Mouse (Mus musculus): Measurements from ENCODE around the gene F3. TPM values are rescaled to one million over a fixed set of nuclear protein-coding genes. Genes with fewer than 3 reads are reported as not detected.

F3 gene
- polyA plus RNA-seq, 1 experiment: 47.3 TPM

GRCm38 (mm10) chr3:121716480-121716879 is 6.9 kb upstream of the F3 start:
- Histone ChIP-seq H3K36me3 (ENCODE audit: control insufficient read depth, insufficient read depth, low read length, poor library complexity, severe bottlenecking) (no peaks in the 10 kb centered on the region), H3K9ac (ENCODE audit: low read depth, poor library complexity, severe bottlenecking) (no peak overlapping the region), H3K27me3 (ENCODE audit: control insufficient read depth, insufficient read depth, low read length, poor library complexity, severe bottlenecking) (no peaks in the 10 kb centered on the region), H3K27ac (ENCODE audit: insufficient read depth, low read length) (no peak overlapping the region), H3K4me3 (ENCODE audit: low read depth, low read length) (no peak overlapping the region), H3K9me3 (replicated peaks; ENCODE audit: control insufficient read depth, insufficient read depth, low read length, poor library complexity, severe bottlenecking) (no peaks in the 10 kb centered on the region), H3K4me1 (ENCODE audit: control insufficient read depth, insufficient read depth, low read length) (no peaks in the 10 kb centered on the region)
- TF ChIP-seq CTCF (IDR thresholded peaks at IDR 0.05; ENCODE audit: low read depth, low read length): no peak
- TF ChIP-seq POLR2A (IDR thresholded peaks at IDR 0.05; ENCODE audit: insufficient read depth, low read length): no peak
- no peak for TF ChIP-seq EP300 (IDR thresholded peaks at IDR 0.05; ENCODE audit: insufficient read depth, low read depth, low read length)

GRCm38 (mm10) chr3:121718679-121719078 is 4.7 kb upstream of the F3 start:
- Histone ChIP-seq H3K27ac (ENCODE audit: insufficient read depth, low read length) (no peak overlapping the region), H3K27me3 (ENCODE audit: control insufficient read depth, insufficient read depth, low read length, poor library complexity, severe bottlenecking) (no peaks in the 10 kb centered on the region; the same call in 1 of the 2 replicates), H3K4me3 (ENCODE audit: low read depth, low read length) (no peak overlapping the region), H3K36me3 (ENCODE audit: control insufficient read depth, insufficient read depth, low read length, poor library complexity, severe bottlenecking) (no peaks in the 10 kb centered on the region), H3K9me3 (replicated peaks; ENCODE audit: control insufficient read depth, insufficient read depth, low read length, poor library complexity, severe bottlenecking) (no peaks in the 10 kb centered on the region), H3K4me1 (ENCODE audit: control insufficient read depth, insufficient read depth, low read length) (no peaks in the 10 kb centered on the region), H3K9ac (ENCODE audit: low read depth, poor library complexity, severe bottlenecking) (no peak overlapping the region)
- no peak for TF ChIP-seq EP300 (IDR thresholded peaks at IDR 0.05; ENCODE audit: insufficient read depth, low read depth, low read length)
- no peak for TF ChIP-seq CTCF (IDR thresholded peaks at IDR 0.05; ENCODE audit: low read depth, low read length)
- TF ChIP-seq POLR2A (IDR thresholded peaks at IDR 0.05; ENCODE audit: insufficient read depth, low read length): no peak

GRCm38 (mm10) chr3:121719701-121720100 is 3.6 kb upstream of the F3 start:
- H3K9me3 ChIP-seq (replicated peaks; ENCODE audit: control insufficient read depth, insufficient read depth, low read length, poor library complexity, severe bottlenecking): no peaks in the 10 kb centered on the region
- no peaks in the 10 kb centered on the region for H3K4me1 ChIP-seq (ENCODE audit: control insufficient read depth, insufficient read depth, low read length)
- no peak overlapping the region for H3K4me3 ChIP-seq (ENCODE audit: low read depth, low read length)
- no peak overlapping the region for H3K27ac ChIP-seq (ENCODE audit: insufficient read depth, low read length)
- TF ChIP-seq EP300 (IDR thresholded peaks at IDR 0.05; ENCODE audit: insufficient read depth, low read depth, low read length): no peak
- TF ChIP-seq CTCF (IDR thresholded peaks at IDR 0.05; ENCODE audit: low read depth, low read length): no peak
- no peak for TF ChIP-seq POLR2A (IDR thresholded peaks at IDR 0.05; ENCODE audit: insufficient read depth, low read length)
- H3K9ac ChIP-seq (ENCODE audit: low read depth, poor library complexity, severe bottlenecking): no peak overlapping the region
- no peaks in the 10 kb centered on the region; the same call in 1 of the 2 replicates for H3K27me3 ChIP-seq (ENCODE audit: control insufficient read depth, insufficient read depth, low read length, poor library complexity, severe bottlenecking)
- no peaks in the 10 kb centered on the region for H3K36me3 ChIP-seq (ENCODE audit: control insufficient read depth, insufficient read depth, low read length, poor library complexity, severe bottlenecking)

GRCm38 (mm10) chr3:121720801-121721690 is 2.3 kb upstream of the F3 start:
- Histone ChIP-seq H3K27me3 (ENCODE audit: control insufficient read depth, insufficient read depth, low read length, poor library complexity, severe bottlenecking) (no peaks in the 10 kb centered on the region; the same call in 1 of the 2 replicates), H3K9ac (ENCODE audit: low read depth, poor library complexity, severe bottlenecking) (no peak overlapping the region), H3K4me1 (ENCODE audit: control insufficient read depth, insufficient read depth, low read length) (no peaks in the 10 kb centered on the region), H3K9me3 (replicated peaks; ENCODE audit: control insufficient read depth, insufficient read depth, low read length, poor library complexity, severe bottlenecking) (no peaks in the 10 kb centered on the region), H3K4me3 (ENCODE audit: low read depth, low read length) (no peak overlapping the region), H3K27ac (ENCODE audit: insufficient read depth, low read length) (no peak overlapping the region), H3K36me3 (ENCODE audit: control insufficient read depth, insufficient read depth, low read length, poor library complexity, severe bottlenecking) (no peaks in the 10 kb centered on the region)
- TF ChIP-seq POLR2A (IDR thresholded peaks at IDR 0.05; ENCODE audit: insufficient read depth, low read length): no peak
- no peak for TF ChIP-seq CTCF (IDR thresholded peaks at IDR 0.05; ENCODE audit: low read depth, low read length)
- no peak for TF ChIP-seq EP300 (IDR thresholded peaks at IDR 0.05; ENCODE audit: insufficient read depth, low read depth, low read length)

GRCm38 (mm10) chr3:121721691-121722070 is 1.7 kb upstream of the F3 start:
- H3K27me3 ChIP-seq (ENCODE audit: control insufficient read depth, insufficient read depth, low read length, poor library complexity, severe bottlenecking): no peaks in the 10 kb centered on the region; the same call in 1 of the 2 replicates

GRCm38 (mm10) chr3:121723968-121724524 is 709 bp downstream of the F3 start:
- Histone ChIP-seq H3K27ac (ENCODE audit: insufficient read depth, low read length) (no peak overlapping the region), H3K36me3 (ENCODE audit: control insufficient read depth, insufficient read depth, low read length, poor library complexity, severe bottlenecking) (no peaks in the 10 kb centered on the region), H3K4me3 (ENCODE audit: low read depth, low read length) (peak overlapping the region; percentile 54), H3K9me3 (replicated peaks; ENCODE audit: control insufficient read depth, insufficient read depth, low read length, poor library complexity, severe bottlenecking) (no peaks in the 10 kb centered on the region), H3K4me1 (ENCODE audit: control insufficient read depth, insufficient read depth, low read length) (no peaks in the 10 kb centered on the region), H3K27me3 (ENCODE audit: control insufficient read depth, insufficient read depth, low read length, poor library complexity, severe bottlenecking) (no peaks in the 10 kb centered on the region; the same call in 1 of the 2 replicates), H3K9ac (ENCODE audit: low read depth, poor library complexity, severe bottlenecking) (peak overlapping the region; percentile 41)
- TF ChIP-seq CTCF (IDR thresholded peaks at IDR 0.05; ENCODE audit: low read depth, low read length) (no peak), EP300 (IDR thresholded peaks at IDR 0.05; ENCODE audit: insufficient read depth, low read depth, low read length) (no peak)

More at GRCm38 (mm10) chr3:121721691-121722070, 1.7 kb upstream of the F3 start:
- TF ChIP-seq POLR2A (IDR thresholded peaks at IDR 0.05; ENCODE audit: insufficient read depth, low read length) (no peak), CTCF (IDR thresholded peaks at IDR 0.05; ENCODE audit: low read depth, low read length) (no peak), EP300 (IDR thresholded peaks at IDR 0.05; ENCODE audit: insufficient read depth, low read depth, low read length) (no peak)
- Histone ChIP-seq H3K4me3 (ENCODE audit: low read depth, low read length) (no peak overlapping the region), H3K36me3 (ENCODE audit: control insufficient read depth, insufficient read depth, low read length, poor library complexity, severe bottlenecking) (no peaks in the 10 kb centered on the region), H3K27ac (ENCODE audit: insufficient read depth, low read length) (no peak overlapping the region), H3K9ac (ENCODE audit: low read depth, poor library complexity, severe bottlenecking) (no peak overlapping the region), H3K9me3 (replicated peaks; ENCODE audit: control insufficient read depth, insufficient read depth, low read length, poor library complexity, severe bottlenecking) (no peaks in the 10 kb centered on the region), H3K4me1 (ENCODE audit: control insufficient read depth, insufficient read depth, low read length) (no peaks in the 10 kb centered on the region)

Data from ES-Bruce4 (cell line).